Mouse (Mus musculus): ENCODE results near the gene Cdk6. TPM values are rescaled to one million over a fixed set of nuclear protein-coding genes. Genes with fewer than 3 reads are reported as not detected.

The Cdk6 gene
- polyA plus RNA-seq, 1 experiment: 9.7 TPM

DNA sequence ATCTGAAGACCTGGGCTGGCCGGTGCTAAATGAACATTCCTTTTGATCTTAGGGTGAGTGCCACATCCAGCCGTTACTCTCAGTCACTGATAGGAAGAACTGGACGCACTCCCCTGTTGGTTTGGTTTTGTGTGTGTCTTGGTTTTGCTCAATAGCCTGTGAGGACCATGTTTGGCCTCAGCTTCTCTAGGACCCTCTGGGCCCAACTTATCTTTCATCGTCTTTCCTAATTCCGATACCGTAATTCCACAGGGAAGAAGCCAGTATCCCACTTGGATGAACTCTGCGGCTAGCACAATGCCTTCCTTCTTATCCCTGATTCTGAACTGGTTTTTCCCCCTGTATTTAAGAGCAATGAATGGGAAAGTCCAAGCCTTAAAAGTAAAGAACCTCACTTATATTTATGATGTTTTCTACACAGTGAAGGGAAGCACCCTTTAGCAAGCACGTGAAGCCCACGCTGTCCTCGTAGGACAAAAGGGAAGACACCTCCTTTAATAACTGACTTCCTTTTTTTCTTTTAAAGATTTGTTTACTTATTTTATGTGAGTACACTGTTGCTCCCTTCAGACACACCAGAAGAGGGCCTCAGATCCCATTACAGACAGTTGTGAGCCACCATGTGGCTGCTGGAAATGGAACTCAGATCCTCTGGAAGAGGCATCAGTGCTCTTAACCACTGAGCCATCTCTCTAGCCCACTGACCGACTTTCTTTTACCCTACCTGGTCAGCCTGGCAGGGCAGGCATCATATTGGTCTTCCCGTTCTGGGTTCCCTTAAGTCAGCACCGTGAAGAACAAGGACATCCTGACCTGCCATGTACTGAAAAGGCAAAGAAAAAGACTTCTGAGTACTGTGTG is 151.7 kb downstream of the Cdk6 start:
- WGBS: 78% methylated on average over 13 of the region's 13 CpGs
- Histone ChIP-seq H3K4me1 (ENCODE audit: control insufficient read depth, insufficient read depth, insufficient read length) (peaks cover 15% of the 10 kb centered on the region; the same call in 1 of the 2 replicates), H3K4me3 (ENCODE audit: extremely low read depth, insufficient read depth, insufficient read length) (no peak overlapping the region), H3K27ac (ENCODE audit: insufficient read depth, low read length) (no peak overlapping the region), H3K27me3 (ENCODE audit: control insufficient read depth, insufficient read depth, low read length) (no peaks in the 10 kb centered on the region), H3K36me3 (ENCODE audit: control insufficient read depth, insufficient read depth, low read length) (no peaks in the 10 kb centered on the region)
- TF ChIP-seq CTCF (IDR thresholded peaks at IDR 0.05; ENCODE audit: extremely low read depth, insufficient read depth, insufficient read length, insufficient replicate concordance) (no peak), POLR2A (IDR thresholded peaks at IDR 0.05; ENCODE audit: low read depth, low read length) (no peak)
- no peak for DNase-seq (ENCODE audit: low read depth in 1 of 2, low spot score in 2 of 2)

GRCm38 (mm10) chr5:3493968-3494367 is 152.7 kb downstream of the Cdk6 start:
- Histone ChIP-seq H3K27me3 (ENCODE audit: control insufficient read depth, insufficient read depth, low read length) (no peaks in the 10 kb centered on the region), H3K4me3 (ENCODE audit: extremely low read depth, insufficient read depth, insufficient read length) (no peak overlapping the region), H3K36me3 (ENCODE audit: control insufficient read depth, insufficient read depth, low read length) (no peaks in the 10 kb centered on the region), H3K27ac (ENCODE audit: insufficient read depth, low read length) (peak overlapping the region; percentile 12; the same call in 1 of the 2 replicates), H3K4me1 (ENCODE audit: control insufficient read depth, insufficient read depth, insufficient read length) (peaks cover 15% of the 10 kb centered on the region; the same call in 1 of the 2 replicates)
- no peak for TF ChIP-seq CTCF (IDR thresholded peaks at IDR 0.05; ENCODE audit: extremely low read depth, insufficient read depth, insufficient read length, insufficient replicate concordance)
- no peak for TF ChIP-seq POLR2A (IDR thresholded peaks at IDR 0.05; ENCODE audit: low read depth, low read length)
- peak in 1 of 2 experiments; percentile 29 for DNase-seq (ENCODE audit: low read depth in 1 of 2, low spot score in 2 of 2)
- WGBS: 50% methylated on average over 9 of the region's 9 CpGs

- Histone ChIP-seq H3K27me3 (ENCODE audit: control insufficient read depth, insufficient read depth, low read length) (no peaks in the 10 kb centered on the region), H3K4me3 (ENCODE audit: extremely low read depth, insufficient read depth, insufficient read length) (no peak overlapping the region), H3K27ac (ENCODE audit: insufficient read depth, low read length) (0 out of 2 replicates have a peak overlapping the region, but pooled peaks have one; percentile 30), H3K4me1 (ENCODE audit: control insufficient read depth, insufficient read depth, insufficient read length) (peaks cover 15% of the 10 kb centered on the region; the same call in 1 of the 2 replicates), H3K36me3 (ENCODE audit: control insufficient read depth, insufficient read depth, low read length) (no peaks in the 10 kb centered on the region)
- no peak for TF ChIP-seq CTCF (IDR thresholded peaks at IDR 0.05; ENCODE audit: extremely low read depth, insufficient read depth, insufficient read length, insufficient replicate concordance)
- TF ChIP-seq POLR2A (IDR thresholded peaks at IDR 0.05; ENCODE audit: low read depth, low read length): no peak
- no peak for DNase-seq (ENCODE audit: low read depth in 1 of 2, low spot score in 2 of 2)
- WGBS: 48% methylated on average over 8 of the region's 8 CpGs
Measured at GRCm38 (mm10) chr5:3494452-3495187, 153.3 kb downstream of the Cdk6 start.

- DNase-seq (ENCODE audit: low read depth in 1 of 2, low spot score in 2 of 2): no peak
- no peaks in the 10 kb centered on the region for H3K27me3 ChIP-seq (ENCODE audit: control insufficient read depth, insufficient read depth, low read length)
- no peak overlapping the region for H3K4me3 ChIP-seq (ENCODE audit: extremely low read depth, insufficient read depth, insufficient read length)
- no peak overlapping the region for H3K27ac ChIP-seq (ENCODE audit: insufficient read depth, low read length)
- no peaks in the 10 kb centered on the region for H3K36me3 ChIP-seq (ENCODE audit: control insufficient read depth, insufficient read depth, low read length)
- WGBS: 19% methylated on average over 5 of the region's 5 CpGs
- TF ChIP-seq POLR2A (IDR thresholded peaks at IDR 0.05; ENCODE audit: low read depth, low read length): no peak
- TF ChIP-seq CTCF (IDR thresholded peaks at IDR 0.05; ENCODE audit: extremely low read depth, insufficient read depth, insufficient read length, insufficient replicate concordance): no peak
- H3K4me1 ChIP-seq (ENCODE audit: control insufficient read depth, insufficient read depth, insufficient read length): peaks cover 29% of the 10 kb centered on the region; the same call in 1 of the 2 replicates
Measured at GRCm38 (mm10) chr5:3497505-3497925, 156.2 kb downstream of the Cdk6 start.

GRCm38 (mm10) chr5:3500298-3500697 is 159.0 kb downstream of the Cdk6 start:
- no peak for DNase-seq (ENCODE audit: low read depth in 1 of 2, low spot score in 2 of 2)
- Histone ChIP-seq H3K36me3 (ENCODE audit: control insufficient read depth, insufficient read depth, low read length) (no peaks in the 10 kb centered on the region), H3K4me1 (ENCODE audit: control insufficient read depth, insufficient read depth, insufficient read length) (peaks cover 31% of the 10 kb centered on the region; the same call in 1 of the 2 replicates), H3K27me3 (ENCODE audit: control insufficient read depth, insufficient read depth, low read length) (no peaks in the 10 kb centered on the region), H3K27ac (ENCODE audit: insufficient read depth, low read length) (no peak overlapping the region), H3K4me3 (ENCODE audit: extremely low read depth, insufficient read depth, insufficient read length) (no peak overlapping the region)
- TF ChIP-seq CTCF (IDR thresholded peaks at IDR 0.05; ENCODE audit: extremely low read depth, insufficient read depth, insufficient read length, insufficient replicate concordance) (no peak), POLR2A (IDR thresholded peaks at IDR 0.05; ENCODE audit: low read depth, low read length) (no peak)
- 68% methylated on average over 5 of the region's 5 CpGs for WGBS

- Histone ChIP-seq H3K36me3 (ENCODE audit: control insufficient read depth, insufficient read depth, low read length) (no peaks in the 10 kb centered on the region), H3K4me3 (ENCODE audit: extremely low read depth, insufficient read depth, insufficient read length) (no peak overlapping the region), H3K27ac (ENCODE audit: insufficient read depth, low read length) (0 out of 2 replicates have a peak overlapping the region, but pooled peaks have one; percentile 12), H3K4me1 (ENCODE audit: control insufficient read depth, insufficient read depth, insufficient read length) (peaks cover 32% of the 10 kb centered on the region; the same call in 1 of the 2 replicates), H3K27me3 (ENCODE audit: control insufficient read depth, insufficient read depth, low read length) (no peaks in the 10 kb centered on the region)
- DNase-seq (ENCODE audit: low read depth in 1 of 2, low spot score in 2 of 2): no peak
- no peak for TF ChIP-seq CTCF (IDR thresholded peaks at IDR 0.05; ENCODE audit: extremely low read depth, insufficient read depth, insufficient read length, insufficient replicate concordance)
- no peak for TF ChIP-seq POLR2A (IDR thresholded peaks at IDR 0.05; ENCODE audit: low read depth, low read length)
- WGBS: 41% methylated on average over 8 of the region's 8 CpGs
Measured at GRCm38 (mm10) chr5:3500957-3501563, 159.8 kb downstream of the Cdk6 start.

Measured in spleen, adult 2 months (tissue).